Mouse (Mus musculus): ENCODE measurements around the gene Zcchc13. TPM values are rescaled to one million over a fixed set of nuclear protein-coding genes. Genes with fewer than 3 reads are reported as not detected.
"Not testable (repeated sequence)": the region's sequence is repeated elsewhere in the genome, so short reads cannot be mapped to it uniquely, and the experiment has no call there.

Zcchc13 gene
- total and polyA plus RNA-seq, 3 experiments, result not detected

DNA sequence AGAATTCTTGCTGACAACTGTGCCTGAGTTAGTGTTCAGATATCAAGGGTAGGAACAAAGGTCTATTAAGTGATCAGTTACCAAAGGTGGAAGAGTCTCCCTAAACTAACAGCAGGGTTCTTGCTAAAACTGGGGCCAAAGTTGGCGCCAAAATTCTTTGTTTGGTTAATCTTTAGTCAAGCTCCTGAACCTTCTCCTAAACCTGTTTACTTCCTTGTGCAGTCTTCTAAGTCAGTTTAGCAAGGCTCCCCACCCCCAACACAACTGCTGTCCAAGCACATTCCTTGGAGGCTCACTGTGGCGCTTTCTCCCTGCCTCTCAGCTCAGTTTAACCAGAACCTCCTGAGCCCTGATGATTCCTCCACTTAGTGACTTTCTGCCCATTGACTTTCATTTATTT, 22.6 kb downstream of the Zcchc13 start:
- H3K4me1 ChIP-seq (ENCODE audit: control insufficient read depth in 1 of 2, insufficient read depth in 2 of 2, low read length in 2 of 2), result no peaks in the 10 kb centered on the region
- no peak for TF ChIP-seq MAFK (IDR thresholded peaks at IDR 0.05; ENCODE audit: borderline replicate concordance, low read depth, low read length)
- no peaks in the 10 kb centered on the region for H3K27me3 ChIP-seq (ENCODE audit: control insufficient read depth in 1 of 2, insufficient read depth in 2 of 2, low read length in 2 of 2)
- DNase-seq (ENCODE audit: low read depth, low spot score), result no peak
- H3K36me3 ChIP-seq (ENCODE audit: control insufficient read depth in 1 of 2, insufficient read depth in 2 of 2, low read length in 2 of 2), result no peaks in the 10 kb centered on the region
- H3K9me3 ChIP-seq (replicated peaks; ENCODE audit: insufficient read depth, low read length), result no peaks in the 10 kb centered on the region
- no peak overlapping the region for H3K27ac ChIP-seq (ENCODE audit: control insufficient read depth, low read depth, low read length)
- no peak overlapping the region for H3K4me3 ChIP-seq (ENCODE audit: control insufficient read depth in 1 of 2, insufficient read depth in 1 of 2, low read depth in 2 of 2, low read length in 2 of 2)
- no peaks in the 10 kb centered on the region for H3K79me2 ChIP-seq (ENCODE audit: control insufficient read depth, insufficient read depth, low read length, poor library complexity)
- no peak overlapping the region for H3K9ac ChIP-seq (ENCODE audit: control insufficient read depth, low read depth, low read length, poor library complexity, severe bottlenecking)

DNA sequence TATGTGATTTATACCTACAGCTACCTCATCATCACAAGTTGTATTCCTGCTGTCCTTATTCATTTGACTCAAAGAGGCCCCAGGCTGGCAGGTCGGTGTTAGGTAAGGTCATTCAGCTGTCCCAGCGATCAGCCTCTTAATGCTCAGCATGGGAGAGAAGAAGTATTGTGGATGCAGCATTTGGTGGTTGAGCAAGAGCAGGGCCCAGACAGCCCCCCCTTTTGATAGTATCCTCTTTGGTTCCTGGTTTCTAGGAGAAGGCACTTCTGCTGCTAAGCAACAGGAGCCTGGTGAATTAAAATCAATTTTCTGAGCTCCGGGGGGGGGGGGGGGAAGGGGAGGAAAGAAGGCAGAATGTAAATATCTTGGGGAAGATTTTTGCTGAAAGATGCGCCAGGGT, 28.6 kb downstream of the Zcchc13 start:
- no peak for TF ChIP-seq GATA1 (IDR thresholded peaks at IDR 0.05; ENCODE audit: low read depth, low read length)
- no peak for TF ChIP-seq TCF12 (IDR thresholded peaks at IDR 0.05; ENCODE audit: low read depth, low read length)
- TF ChIP-seq E2F4 (IDR thresholded peaks at IDR 0.05; ENCODE audit: borderline replicate concordance, low read depth, low read length), result no peak
- no peak for TF ChIP-seq JUND (IDR thresholded peaks at IDR 0.05; ENCODE audit: low read depth, low read length)
- TF ChIP-seq KAT2A (conservative IDR thresholded peaks at IDR 0.05; ENCODE audit: low read depth, low read length), result no peak
- DNase-seq (ENCODE audit: low read depth, low spot score), result no peak
- Histone ChIP-seq H3K79me2 (ENCODE audit: control insufficient read depth, insufficient read depth, low read length, poor library complexity) (no peaks in the 10 kb centered on the region), H3K4me3 (ENCODE audit: control insufficient read depth in 1 of 2, insufficient read depth in 1 of 2, low read depth in 2 of 2, low read length in 2 of 2) (no peak overlapping the region), H3K9me3 (replicated peaks; ENCODE audit: insufficient read depth, low read length) (no peaks in the 10 kb centered on the region), H3K27me3 (ENCODE audit: control insufficient read depth in 1 of 2, insufficient read depth in 2 of 2, low read length in 2 of 2) (no peaks in the 10 kb centered on the region), H3K4me1 (ENCODE audit: control insufficient read depth in 1 of 2, insufficient read depth in 2 of 2, low read length in 2 of 2) (no peaks in the 10 kb centered on the region), H3K36me3 (ENCODE audit: control insufficient read depth in 1 of 2, insufficient read depth in 2 of 2, low read length in 2 of 2) (no peaks in the 10 kb centered on the region), H3K9ac (ENCODE audit: control insufficient read depth, low read depth, low read length, poor library complexity, severe bottlenecking) (no peak overlapping the region), H3K27ac (ENCODE audit: control insufficient read depth, low read depth, low read length) (no peak overlapping the region)

DNA sequence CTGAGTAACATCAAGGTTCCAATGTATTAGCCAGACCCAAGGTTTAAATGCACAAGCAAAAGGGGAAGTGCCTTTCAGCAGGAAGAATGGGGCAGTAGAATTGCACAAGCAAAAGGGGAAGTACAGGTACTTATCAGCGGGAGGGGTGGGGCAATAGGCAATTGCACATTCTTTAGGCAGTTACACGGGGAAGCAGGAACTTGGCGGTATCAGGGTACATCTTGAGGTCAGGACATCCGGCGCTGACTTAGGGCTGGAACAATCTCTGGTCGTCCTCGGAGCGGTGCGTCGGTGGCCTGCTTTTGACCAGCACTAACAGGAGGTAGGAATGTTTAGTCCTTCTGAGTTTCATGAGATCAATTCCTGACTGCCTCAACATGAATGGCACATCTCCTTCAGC, 34.1 kb downstream of the Zcchc13 start:
- H3K27me3 ChIP-seq (ENCODE audit: control insufficient read depth in 1 of 2, insufficient read depth in 2 of 2, low read length in 2 of 2); H3K79me2 ChIP-seq (ENCODE audit: control insufficient read depth, insufficient read depth, low read length, poor library complexity); H3K27ac ChIP-seq (ENCODE audit: control insufficient read depth, low read depth, low read length); H3K4me1 ChIP-seq (ENCODE audit: control insufficient read depth in 1 of 2, insufficient read depth in 2 of 2, low read length in 2 of 2); H3K9me3 ChIP-seq (replicated peaks; ENCODE audit: insufficient read depth, low read length); H3K36me3 ChIP-seq (ENCODE audit: control insufficient read depth in 1 of 2, insufficient read depth in 2 of 2, low read length in 2 of 2); H3K4me3 ChIP-seq (ENCODE audit: control insufficient read depth in 1 of 2, insufficient read depth in 1 of 2, low read depth in 2 of 2, low read length in 2 of 2); H3K9ac ChIP-seq (ENCODE audit: control insufficient read depth, low read depth, low read length, poor library complexity, severe bottlenecking): not testable (repeated sequence)
- DNase-seq (ENCODE audit: low read depth, low spot score), result peak; percentile 46

DNA sequence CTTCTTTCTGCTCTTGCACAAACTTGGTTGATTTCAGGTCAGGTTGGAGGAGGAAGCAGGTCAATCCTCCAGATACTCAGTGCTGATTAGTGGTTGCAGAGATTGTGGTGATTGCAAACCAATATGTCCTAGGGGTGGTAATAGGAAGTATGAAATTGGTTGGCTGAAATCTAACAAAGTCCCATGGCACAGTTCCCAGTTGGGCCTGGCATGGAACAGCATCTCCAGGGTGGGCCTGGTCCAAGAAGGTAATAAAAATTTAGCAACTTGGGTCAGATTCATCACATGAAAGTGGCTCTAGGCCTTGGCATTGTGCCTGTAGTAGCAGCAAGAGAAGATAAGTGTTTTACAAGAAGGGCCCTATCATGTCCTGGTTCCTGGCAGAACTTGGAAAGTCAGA, 39.9 kb downstream of the Zcchc13 start:
- H3K27me3 ChIP-seq (ENCODE audit: control insufficient read depth in 1 of 2, insufficient read depth in 2 of 2, low read length in 2 of 2), result no peaks in the 10 kb centered on the region
- no peaks in the 10 kb centered on the region for H3K36me3 ChIP-seq (ENCODE audit: control insufficient read depth in 1 of 2, insufficient read depth in 2 of 2, low read length in 2 of 2)
- H3K9me3 ChIP-seq (replicated peaks; ENCODE audit: insufficient read depth, low read length), result no peaks in the 10 kb centered on the region
- no peak overlapping the region for H3K27ac ChIP-seq (ENCODE audit: control insufficient read depth, low read depth, low read length)
- DNase-seq (ENCODE audit: low read depth, low spot score), result no peak
- H3K4me3 ChIP-seq (ENCODE audit: control insufficient read depth in 1 of 2, insufficient read depth in 1 of 2, low read depth in 2 of 2, low read length in 2 of 2), result no peak overlapping the region
- TF ChIP-seq JUND (IDR thresholded peaks at IDR 0.05; ENCODE audit: low read depth, low read length) (no peak), CHD2 (IDR thresholded peaks at IDR 0.05; ENCODE audit: low read length) (no peak), TBP (IDR thresholded peaks at IDR 0.05; ENCODE audit: low read depth, low read length) (no peak), BHLHE40 (IDR thresholded peaks at IDR 0.05; ENCODE audit: borderline replicate concordance, low read depth, low read length) (no peak), MEF2A (IDR thresholded peaks at IDR 0.05; ENCODE audit: extremely low read depth, insufficient replicate concordance, low read depth, low read length, poor library complexity, severe bottlenecking) (no peak), ZKSCAN1 (IDR thresholded peaks at IDR 0.05; ENCODE audit: low read depth, low read length) (no peak), MYC (IDR thresholded peaks at IDR 0.05; ENCODE audit: low read depth, low read length) (no peak), NRF1 (IDR thresholded peaks at IDR 0.05; ENCODE audit: insufficient read depth, low read depth, low read length, poor library complexity, severe bottlenecking) (no peak), ZNF384 (IDR thresholded peaks at IDR 0.05; ENCODE audit: low read depth, low read length) (no peak), RCOR1 (IDR thresholded peaks at IDR 0.05; ENCODE audit: low read depth, low read length) (no peak), E2F4 (IDR thresholded peaks at IDR 0.05; ENCODE audit: borderline replicate concordance, low read depth, low read length) (no peak), POLR2AphosphoS5 (IDR thresholded peaks at IDR 0.05; ENCODE audit: borderline replicate concordance, low read depth, low read length) (no peak), MAFK (IDR thresholded peaks at IDR 0.05; ENCODE audit: borderline replicate concordance, low read depth, low read length) (no peak), KAT2A (conservative IDR thresholded peaks at IDR 0.05; ENCODE audit: low read depth, low read length) (no peak), ELF1 (IDR thresholded peaks at IDR 0.05; ENCODE audit: low read depth, low read length) (no peak), GABPA (IDR thresholded peaks at IDR 0.05; ENCODE audit: low read depth, low read length) (no peak), ZC3H11A (IDR thresholded peaks at IDR 0.05; ENCODE audit: low read depth, low read length) (no peak), NELFE (IDR thresholded peaks at IDR 0.05; ENCODE audit: low read depth, low read length) (no peak), MAX (IDR thresholded peaks at IDR 0.05; ENCODE audit: low read length) (no peak)
- H3K79me2 ChIP-seq (ENCODE audit: control insufficient read depth, insufficient read depth, low read length, poor library complexity), result no peaks in the 10 kb centered on the region
- H3K4me1 ChIP-seq (ENCODE audit: control insufficient read depth in 1 of 2, insufficient read depth in 2 of 2, low read length in 2 of 2), result no peaks in the 10 kb centered on the region
- no peak overlapping the region for H3K9ac ChIP-seq (ENCODE audit: control insufficient read depth, low read depth, low read length, poor library complexity, severe bottlenecking)
